Mouse (Mus musculus): Measurements from ENCODE around the gene Elk3. TPM values are rescaled to one million over a fixed set of nuclear protein-coding genes. Genes with fewer than 3 reads are reported as not detected.
"Not testable (repeated sequence)": the region's sequence is repeated elsewhere in the genome, so short reads cannot be mapped to it uniquely, and the experiment has no call there.

Elk3 gene
- not detected in 2 replicates for total RNA-seq (2014; fragmentation: Nextera tagmentation)
- total RNA-seq (2017): 0.23 and 0.33 TPM in 2 replicates
- 0.06 TPM in 1 of 2 replicates, not detected in the other for polyA plus RNA-seq (2012)

DNA sequence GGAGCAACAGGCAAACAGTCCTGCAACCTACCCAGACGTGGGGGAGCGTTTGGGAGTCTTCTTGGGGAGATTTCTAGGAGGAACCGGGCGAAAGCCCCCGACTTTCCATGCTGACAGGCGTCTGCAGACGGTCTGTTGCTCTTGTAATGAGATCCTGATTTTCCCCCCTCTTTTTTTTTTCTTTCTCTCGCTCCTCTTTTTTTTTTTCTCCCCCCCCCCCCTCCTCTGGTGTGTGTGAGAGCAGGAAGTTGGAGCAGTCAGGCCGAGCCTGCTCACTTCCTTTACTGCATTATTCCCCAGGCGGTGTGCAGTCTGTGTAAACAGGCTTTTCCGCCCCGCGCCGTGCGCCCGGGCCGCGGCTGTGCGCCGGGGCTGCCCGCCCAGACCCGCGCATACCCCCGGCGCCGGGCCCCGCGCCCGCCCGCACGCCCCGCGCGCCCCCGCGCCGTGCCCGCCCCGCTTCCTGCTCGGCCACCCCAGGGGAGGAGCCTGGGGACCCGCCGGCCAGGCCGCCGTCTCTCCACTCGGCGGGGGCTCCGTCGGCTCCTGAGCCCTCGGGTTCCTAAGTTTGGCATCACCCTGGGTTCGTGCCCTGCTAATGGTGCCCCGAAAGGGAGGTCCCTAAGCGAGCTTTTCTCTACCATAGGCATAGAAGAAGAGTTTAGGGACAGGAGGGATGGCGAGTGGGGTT is at the start of gene Elk3:
TSS of gene Elk3 (minus strand) at position 415 of the 691 bp plus-strand sequence.
- Histone ChIP-seq H3K4me1 (ENCODE audit: insufficient read depth, low read depth, low read length) (no peaks in the 10 kb centered on the region), H3K36me3 (replicated peaks) (no peaks in the 10 kb centered on the region), H3K9me3 (replicated peaks) (no peaks in the 10 kb centered on the region), H3K4me3 (ENCODE audit: low read depth, low read length) (no peak within 1 kb of the TSS; the same call in 1 of the 2 replicates), H3K27me3 (ENCODE audit: insufficient read depth, low read length) (peaks cover 28% of the 10 kb centered on the region)
- no peak for DNase-seq (ENCODE audit: low spot score)
- TF ChIP-seq GATA2 (IDR thresholded peaks at IDR 0.05; ENCODE audit: borderline replicate concordance, low read depth, low read length) (no peak), GATA1 (IDR thresholded peaks at IDR 0.05; ENCODE audit: borderline replicate concordance, low read length) (no peak)
- no peak for ATAC-seq (ENCODE audit: extremely low read depth, insufficient number of reproducible peaks, low FRiP score, poor library complexity, severe bottlenecking)

DNA sequence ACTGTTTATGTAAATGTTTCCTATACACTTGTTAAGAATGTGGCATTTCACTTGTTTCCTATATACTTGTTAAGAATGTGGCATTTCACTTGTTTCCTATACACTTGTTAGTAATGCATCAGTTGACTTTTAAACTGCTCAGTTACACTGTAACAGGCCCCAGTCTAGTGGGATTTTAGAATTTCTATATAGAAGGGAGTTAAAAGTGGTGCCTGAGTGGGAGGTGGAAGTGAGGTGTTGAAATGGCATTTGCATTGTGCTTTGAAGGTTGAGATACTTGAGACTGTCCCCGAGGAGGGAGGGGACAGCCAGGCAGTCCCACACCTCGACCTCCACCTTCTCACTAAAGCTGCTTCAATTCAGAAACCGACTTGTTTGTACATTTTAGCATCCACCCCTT is 49.7 kb upstream of the Elk3 start:
- H3K4me1 ChIP-seq (ENCODE audit: insufficient read depth, low read depth, low read length): no peaks in the 10 kb centered on the region; the same call in 1 of the 2 replicates
- no peaks in the 10 kb centered on the region for H3K9me3 ChIP-seq (replicated peaks)
- ATAC-seq (ENCODE audit: extremely low read depth, insufficient number of reproducible peaks, low FRiP score, poor library complexity, severe bottlenecking) (no peak), DNase-seq (ENCODE audit: low spot score) (no peak)
- H3K27me3 ChIP-seq (ENCODE audit: insufficient read depth, low read length): peaks cover 7% of the 10 kb centered on the region
- TF ChIP-seq GATA2 (IDR thresholded peaks at IDR 0.05; ENCODE audit: borderline replicate concordance, low read depth, low read length) (no peak), GATA1 (IDR thresholded peaks at IDR 0.05; ENCODE audit: borderline replicate concordance, low read length) (no peak), TAL1 (conservative IDR thresholded peaks at IDR 0.05; ENCODE audit: low read depth, low read length) (no peak), POLR2AphosphoS5 (IDR thresholded peaks at IDR 0.05; ENCODE audit: insufficient replicate concordance, low read depth, low read length) (no peak), CTCF (IDR thresholded peaks at IDR 0.05; ENCODE audit: low read depth, low read length) (no peak)
- no peak overlapping the region for H3K4me3 ChIP-seq (ENCODE audit: low read depth, low read length)
- no peaks in the 10 kb centered on the region for H3K36me3 ChIP-seq (replicated peaks)

DNA sequence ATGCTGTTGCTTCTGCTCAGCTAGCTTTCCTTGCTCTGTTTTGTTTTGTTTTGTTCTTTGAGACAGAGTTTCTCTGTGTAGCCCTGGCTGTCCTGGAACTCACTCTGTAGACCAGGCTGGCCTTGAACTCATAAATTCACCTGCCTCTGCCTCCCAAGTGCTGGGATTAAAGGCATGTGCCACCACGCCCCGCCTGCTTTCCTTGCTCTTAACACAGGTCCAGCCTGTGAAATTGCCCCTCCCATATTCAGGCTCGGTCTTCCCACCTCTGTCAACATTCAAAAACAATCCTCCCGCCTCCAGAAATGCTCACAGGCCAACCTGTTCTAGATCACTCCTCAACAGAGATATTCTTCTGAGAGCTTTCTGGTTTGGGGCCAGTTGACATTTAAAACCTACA is 49.3 kb upstream of the Elk3 start:
- not testable (repeated sequence) for ATAC-seq (ENCODE audit: extremely low read depth, insufficient number of reproducible peaks, low FRiP score, poor library complexity, severe bottlenecking); H3K4me1 ChIP-seq (ENCODE audit: insufficient read depth, low read depth, low read length); DNase-seq (ENCODE audit: low spot score); H3K4me3 ChIP-seq (ENCODE audit: low read depth, low read length); H3K27me3 ChIP-seq (ENCODE audit: insufficient read depth, low read length); H3K9me3 ChIP-seq (replicated peaks); H3K36me3 ChIP-seq (replicated peaks)

DNA sequence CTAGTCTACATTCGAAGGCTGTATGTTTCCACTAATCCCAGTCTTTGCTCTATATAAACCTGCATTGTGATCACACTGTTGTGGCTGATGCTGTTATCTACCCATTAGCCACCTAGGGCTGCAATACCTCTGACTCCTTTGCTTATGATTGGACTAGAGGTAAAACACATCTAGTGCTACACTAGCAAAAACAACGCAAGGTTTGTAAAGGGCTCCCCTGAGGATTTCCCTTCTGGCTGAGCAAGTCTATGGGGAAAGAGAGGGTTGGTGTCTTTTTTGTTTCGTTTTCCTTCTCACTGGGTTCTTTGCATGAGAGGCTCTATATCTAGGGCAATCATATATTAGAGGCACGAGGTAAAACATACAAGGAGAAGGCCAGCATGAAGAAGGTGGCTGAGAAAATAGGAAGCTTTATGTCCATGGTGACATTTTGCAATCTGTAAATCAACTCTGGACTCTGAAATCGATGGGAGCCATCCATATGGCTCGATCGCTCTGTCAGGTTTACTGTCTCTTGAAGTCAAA is 48.5 kb upstream of the Elk3 start:
- no peak overlapping the region for H3K4me3 ChIP-seq (ENCODE audit: low read depth, low read length)
- H3K27me3 ChIP-seq (ENCODE audit: insufficient read depth, low read length): peaks cover 7% of the 10 kb centered on the region; the same call in 1 of the 2 replicates
- ATAC-seq (ENCODE audit: extremely low read depth, insufficient number of reproducible peaks, low FRiP score, poor library complexity, severe bottlenecking): no peak
- DNase-seq (ENCODE audit: low spot score): no peak
- H3K4me1 ChIP-seq (ENCODE audit: insufficient read depth, low read depth, low read length): no peaks in the 10 kb centered on the region; the same call in 1 of the 2 replicates
- H3K9me3 ChIP-seq (replicated peaks): no peaks in the 10 kb centered on the region
- H3K36me3 ChIP-seq (replicated peaks): no peaks in the 10 kb centered on the region
- TF ChIP-seq POLR2AphosphoS5 (IDR thresholded peaks at IDR 0.05; ENCODE audit: insufficient replicate concordance, low read depth, low read length) (no peak), TAL1 (conservative IDR thresholded peaks at IDR 0.05; ENCODE audit: low read depth, low read length) (no peak), GATA2 (IDR thresholded peaks at IDR 0.05; ENCODE audit: borderline replicate concordance, low read depth, low read length) (no peak), CTCF (IDR thresholded peaks at IDR 0.05; ENCODE audit: low read depth, low read length) (no peak), GATA1 (IDR thresholded peaks at IDR 0.05; ENCODE audit: borderline replicate concordance, low read length) (no peak)

DNA sequence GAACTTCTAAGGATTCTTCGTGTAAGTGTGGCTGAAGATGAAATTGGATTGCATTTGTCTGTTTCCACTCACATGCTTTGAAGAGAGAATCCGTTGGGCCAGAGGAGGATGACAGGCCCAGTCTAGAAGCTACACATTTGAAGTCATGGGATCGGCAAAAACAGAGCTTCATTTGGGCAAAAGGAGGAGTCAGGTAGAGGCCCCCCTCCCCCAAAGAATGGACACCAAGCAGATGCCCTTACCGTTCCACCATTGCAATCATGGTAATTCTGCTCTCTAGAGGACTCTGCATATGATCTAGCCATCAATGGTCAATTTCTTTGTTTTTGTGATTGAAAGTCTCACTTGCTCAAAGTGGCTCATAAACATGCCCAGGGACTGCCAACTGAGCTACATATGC is 47.9 kb upstream of the Elk3 start:
- TF ChIP-seq POLR2AphosphoS5 (IDR thresholded peaks at IDR 0.05; ENCODE audit: insufficient replicate concordance, low read depth, low read length) (no peak), GATA2 (IDR thresholded peaks at IDR 0.05; ENCODE audit: borderline replicate concordance, low read depth, low read length) (no peak), GATA1 (IDR thresholded peaks at IDR 0.05; ENCODE audit: borderline replicate concordance, low read length) (no peak), CTCF (IDR thresholded peaks at IDR 0.05; ENCODE audit: low read depth, low read length) (no peak), TAL1 (conservative IDR thresholded peaks at IDR 0.05; ENCODE audit: low read depth, low read length) (no peak)
- Histone ChIP-seq H3K36me3 (replicated peaks) (no peaks in the 10 kb centered on the region), H3K4me1 (ENCODE audit: insufficient read depth, low read depth, low read length) (no peaks in the 10 kb centered on the region; the same call in 1 of the 2 replicates), H3K27me3 (ENCODE audit: insufficient read depth, low read length) (peaks cover 7% of the 10 kb centered on the region; the same call in 1 of the 2 replicates), H3K4me3 (ENCODE audit: low read depth, low read length) (no peak overlapping the region), H3K9me3 (replicated peaks) (no peaks in the 10 kb centered on the region)
- ATAC-seq (ENCODE audit: extremely low read depth, insufficient number of reproducible peaks, low FRiP score, poor library complexity, severe bottlenecking) (no peak), DNase-seq (ENCODE audit: low spot score) (no peak)

DNA sequence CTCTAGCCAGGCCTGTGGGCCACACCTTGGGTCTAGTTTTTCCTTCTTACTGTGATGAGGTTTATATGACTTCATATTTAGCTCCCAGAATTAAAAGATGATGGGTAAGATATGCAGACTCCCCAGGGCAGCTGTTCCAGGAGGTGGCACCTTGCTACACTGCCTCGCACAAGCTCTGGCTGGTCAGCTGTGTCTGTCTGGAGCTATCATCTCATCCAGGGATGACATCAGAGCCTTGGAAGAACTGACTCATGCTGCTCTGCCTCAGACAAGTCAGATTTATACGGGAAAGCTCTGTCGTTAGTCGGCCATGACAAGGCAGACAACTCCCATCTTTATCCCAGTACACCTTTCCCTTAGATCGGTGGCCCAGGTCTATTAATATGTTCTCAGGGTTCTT is 46.2 kb upstream of the Elk3 start:
- ATAC-seq (ENCODE audit: extremely low read depth, insufficient number of reproducible peaks, low FRiP score, poor library complexity, severe bottlenecking) (no peak), DNase-seq (ENCODE audit: low spot score) (no peak)
- TF ChIP-seq TAL1 (conservative IDR thresholded peaks at IDR 0.05; ENCODE audit: low read depth, low read length): no peak
- TF ChIP-seq POLR2AphosphoS5 (IDR thresholded peaks at IDR 0.05; ENCODE audit: insufficient replicate concordance, low read depth, low read length): no peak
- no peak for TF ChIP-seq GATA1 (IDR thresholded peaks at IDR 0.05; ENCODE audit: borderline replicate concordance, low read length)
- TF ChIP-seq GATA2 (IDR thresholded peaks at IDR 0.05; ENCODE audit: borderline replicate concordance, low read depth, low read length): no peak
- TF ChIP-seq CTCF (IDR thresholded peaks at IDR 0.05; ENCODE audit: low read depth, low read length): no peak
- H3K36me3 ChIP-seq (replicated peaks): no peaks in the 10 kb centered on the region
- H3K4me1 ChIP-seq (ENCODE audit: insufficient read depth, low read depth, low read length): no peaks in the 10 kb centered on the region; the same call in 1 of the 2 replicates
- no peaks in the 10 kb centered on the region for H3K9me3 ChIP-seq (replicated peaks)
- H3K4me3 ChIP-seq (ENCODE audit: low read depth, low read length): no peak overlapping the region
- H3K27me3 ChIP-seq (ENCODE audit: insufficient read depth, low read length): no peaks in the 10 kb centered on the region; the same call in 1 of the 2 replicates

Measured in G1E (cell line).